16 mouse cellular contexts compared by ENCODE assay signal in the genomic region with DNA sequence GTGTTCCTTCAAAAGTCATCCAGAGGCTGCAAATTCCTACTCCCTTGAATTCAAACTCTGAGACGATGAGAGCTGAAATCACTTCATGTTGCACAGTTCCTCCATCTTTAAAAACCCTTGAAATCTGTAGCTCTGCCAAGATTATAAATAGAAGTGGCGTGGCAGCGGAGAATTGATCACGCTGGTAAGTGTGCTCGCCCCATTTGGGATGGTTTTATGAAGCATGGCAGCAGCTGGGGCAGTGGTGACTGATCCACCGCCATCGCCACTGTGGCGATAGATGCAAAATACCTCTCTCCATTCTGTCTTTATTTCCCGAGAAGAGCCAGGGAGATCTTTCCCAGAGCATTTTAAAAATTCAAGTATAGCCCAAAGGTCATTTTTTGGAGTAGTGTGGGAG.
DNase-seq lines count a peak whose midpoint lies in the region; ATAC-seq and TF ChIP-seq lines count a peak whose summit lies in the region.
"Had no signal": no experiment of that assay in that cellular context is flagged by ENCODE, and none has a peak within 500 bp of the region (broad histone marks: within the 10 kb centered on the region; RNA-seq: fewer than 3 reads in every experiment).

No protein-coding gene starts in this region.

- H3K27me3 ChIP-seq in heart, embryonic 13.5 days (replicated peaks) = no peaks in the 10 kb centered on the region
- no peaks in the 10 kb centered on the region for H3K27me3 ChIP-seq in midbrain, postnatal 0 days (ENCODE audit: insufficient read depth, low read length)
- no peaks in the 10 kb centered on the region for H3K27me3 ChIP-seq in midbrain, embryonic 16.5 days (ENCODE audit: control insufficient read depth, insufficient read depth, low read depth, low read length)
- no peaks in the 10 kb centered on the region for H3K27me3 ChIP-seq in neural tube, embryonic 15.5 days (replicated peaks)
- H3K27me3 ChIP-seq in liver, postnatal 0 days (ENCODE audit: insufficient read depth, low read length) = no peaks in the 10 kb centered on the region
- H3K27me3 ChIP-seq: embryonic facial prominence, embryonic 15.5 days had no signal

- H3K36me3 ChIP-seq in heart, embryonic 13.5 days = no peaks in the 10 kb centered on the region
- no peaks in the 10 kb centered on the region for H3K36me3 ChIP-seq in midbrain, postnatal 0 days (ENCODE audit: insufficient read depth, low read length)
- H3K36me3 ChIP-seq in midbrain, embryonic 16.5 days (ENCODE audit: control insufficient read depth, insufficient read depth, low read length) = no peaks in the 10 kb centered on the region
- no peaks in the 10 kb centered on the region for H3K36me3 ChIP-seq in neural tube, embryonic 15.5 days
- no peaks in the 10 kb centered on the region for H3K36me3 ChIP-seq in liver, postnatal 0 days (replicated peaks; ENCODE audit: insufficient read depth, low read length)
- H3K36me3 ChIP-seq: embryonic facial prominence, embryonic 15.5 days; G1E had no signal

- no peak overlapping the region for H3K9ac ChIP-seq in heart, embryonic 13.5 days
- H3K9ac ChIP-seq in midbrain, postnatal 0 days (replicated peaks; ENCODE audit: low read length, poor library complexity, severe bottlenecking) = no peak overlapping the region
- no peak overlapping the region for H3K9ac ChIP-seq in midbrain, embryonic 16.5 days (ENCODE audit: low read depth, low read length)
- H3K9ac ChIP-seq in neural tube, embryonic 15.5 days (replicated peaks) = no peak overlapping the region
- H3K9ac ChIP-seq in liver, postnatal 0 days (replicated peaks) = no peak overlapping the region
- H3K9ac ChIP-seq: embryonic facial prominence, embryonic 15.5 days had no signal

- H3K4me3 ChIP-seq in heart, embryonic 13.5 days = no peak overlapping the region
- H3K4me3 ChIP-seq in midbrain, postnatal 0 days (ENCODE audit: low read depth, low read length) = no peak overlapping the region
- no peak overlapping the region for H3K4me3 ChIP-seq in midbrain, embryonic 16.5 days (ENCODE audit: low read depth, low read length)
- H3K4me3 ChIP-seq in neural tube, embryonic 15.5 days (replicated peaks) = no peak overlapping the region
- no peak overlapping the region for H3K4me3 ChIP-seq in liver, postnatal 0 days (ENCODE audit: low read depth, low read length)
- H3K4me3 ChIP-seq: embryonic facial prominence, embryonic 15.5 days; megakaryocyte, embryonic 14.5 days had no signal

- WGBS in heart, embryonic 13.5 days = 56% methylated on average over 9 of the region's 9 CpGs
- 68% methylated on average over 9 of the region's 9 CpGs for WGBS in midbrain, postnatal 0 days
- 62% methylated on average over 9 of the region's 9 CpGs for WGBS in midbrain, embryonic 16.5 days
- WGBS in neural tube, embryonic 15.5 days = 41% methylated on average over 9 of the region's 9 CpGs
- 82% methylated on average over 9 of the region's 9 CpGs for WGBS in liver, postnatal 0 days (ENCODE audit: insufficient replicate concordance)

- H3K27ac ChIP-seq in heart, embryonic 13.5 days (replicated peaks) = 0 out of 2 replicates have a peak overlapping the region, but pooled peaks have one; percentile 20
- H3K27ac ChIP-seq in midbrain, postnatal 0 days (ENCODE audit: low read depth, low read length) = no peak overlapping the region
- H3K27ac ChIP-seq in midbrain, embryonic 16.5 days (ENCODE audit: low read length) = no peak overlapping the region
- 0 out of 2 replicates have a peak overlapping the region, but pooled peaks have one; percentile 0 for H3K27ac ChIP-seq in neural tube, embryonic 15.5 days (replicated peaks)
- no peak overlapping the region for H3K27ac ChIP-seq in liver, postnatal 0 days (ENCODE audit: low read depth)
- H3K27ac ChIP-seq: embryonic facial prominence, embryonic 15.5 days had no signal

- TF ChIP-seq EP300 in liver, postnatal 0 days (IDR thresholded peaks at IDR 0.05; ENCODE audit: low read depth) = no peak

- TF ChIP-seq CTCF in midbrain, postnatal 0 days (IDR thresholded peaks at IDR 0.05) = no peak
- TF ChIP-seq CTCF in liver, postnatal 0 days (IDR thresholded peaks at IDR 0.05; ENCODE audit: low read depth) = no peak

- no peaks in the 10 kb centered on the region for H3K9me3 ChIP-seq in heart, embryonic 13.5 days
- no peaks in the 10 kb centered on the region for H3K9me3 ChIP-seq in midbrain, postnatal 0 days (ENCODE audit: low read length)
- no peaks in the 10 kb centered on the region for H3K9me3 ChIP-seq in midbrain, embryonic 16.5 days (replicated peaks; ENCODE audit: control insufficient read depth, low read length, poor library complexity, severe bottlenecking)
- no peaks in the 10 kb centered on the region for H3K9me3 ChIP-seq in neural tube, embryonic 15.5 days (replicated peaks)
- H3K9me3 ChIP-seq in liver, postnatal 0 days (ENCODE audit: low read length) = no peaks in the 10 kb centered on the region
- H3K9me3 ChIP-seq: embryonic facial prominence, embryonic 15.5 days; G1E; megakaryocyte, embryonic 14.5 days had no signal

- H3K4me2 ChIP-seq in heart, embryonic 13.5 days = 0 out of 2 replicates have a peak overlapping the region, but pooled peaks have one; percentile 16
- 0 out of 2 replicates have a peak overlapping the region, but pooled peaks have one; percentile 7 for H3K4me2 ChIP-seq in midbrain, postnatal 0 days (ENCODE audit: low read depth, low read length, poor library complexity, severe bottlenecking)
- H3K4me2 ChIP-seq in midbrain, embryonic 16.5 days (ENCODE audit: low read length) = no peak overlapping the region; the same call in 1 of the 2 replicates
- peak overlapping the region; percentile 31 for H3K4me2 ChIP-seq in neural tube, embryonic 15.5 days
- H3K4me2 ChIP-seq in liver, postnatal 0 days (ENCODE audit: low read depth, low read length) = no peak overlapping the region
- H3K4me2 ChIP-seq: embryonic facial prominence, embryonic 15.5 days had no signal

- H3K4me1 ChIP-seq in heart, embryonic 13.5 days = peaks cover 35% of the 10 kb centered on the region
- H3K4me1 ChIP-seq in midbrain, postnatal 0 days (ENCODE audit: insufficient read depth, low read length) = no peaks in the 10 kb centered on the region
- H3K4me1 ChIP-seq in midbrain, embryonic 16.5 days (ENCODE audit: control insufficient read depth, insufficient read depth, low read length) = peaks cover 10% of the 10 kb centered on the region
- H3K4me1 ChIP-seq in neural tube, embryonic 15.5 days = peaks cover 19% of the 10 kb centered on the region
- peaks cover 3% of the 10 kb centered on the region; the same call in 1 of the 2 replicates for H3K4me1 ChIP-seq in liver, postnatal 0 days (ENCODE audit: insufficient read depth)

- ATAC-seq in heart, embryonic 13.5 days (ENCODE audit: extremely low read depth, insufficient number of reproducible peaks, low FRiP score, low TSS enrichment) = no peak
- ATAC-seq in midbrain, postnatal 0 days (ENCODE audit: low FRiP score) = no peak
- no peak for ATAC-seq in midbrain, embryonic 16.5 days
- ATAC-seq in neural tube, embryonic 15.5 days (ENCODE audit: low FRiP score) = no peak
- no peak for ATAC-seq in liver, postnatal 0 days

- DNase-seq in heart, postnatal 14 days = no peak
- DNase-seq in midbrain, postnatal 0 days (ENCODE audit: low spot score) = no peak
- peak; percentile 12 for DNase-seq in heart, postnatal 4 days
- no peak for DNase-seq in liver, postnatal 0 days
- DNase-seq: adrenal gland, adult 2 months; cerebellum, adult 2 months; kidney, adult 11 months; kidney, postnatal 14 days; layer of hippocampus, adult 9-11 months; right cerebral cortex, postnatal 4 days had no signal

- intact Hi-C loops in heart, postnatal 14 days (cut with DNase I) = no loop called here

Comparison
In these comparisons a context has a peak if more than half of its experiments do, and no peak if none do; other contexts are left out.
1. H3K4me2 ChIP-seq: peak in heart, embryonic 13.5 days (single experiment), midbrain, postnatal 0 days (single experiment) and neural tube, embryonic 15.5 days (single experiment); none in midbrain, embryonic 16.5 days (single experiment) and liver, postnatal 0 days (single experiment).
2. H3K27ac ChIP-seq: peak in heart, embryonic 13.5 days (single experiment) and neural tube, embryonic 15.5 days (single experiment); none in midbrain, postnatal 0 days (single experiment), midbrain, embryonic 16.5 days (single experiment) and liver, postnatal 0 days (single experiment).